Mouse (Mus musculus) heart, embryonic 11.5 days (tissue): ENCODE measurements around the gene Olfr1163. TPM values are rescaled to one million over a fixed set of nuclear protein-coding genes. Genes with fewer than 3 reads are reported as not detected.
"Not testable (repeated sequence)": the region's sequence is repeated elsewhere in the genome, so short reads cannot be mapped to it uniquely, and the experiment has no call there.

Experiments used
- ATAC-seq: fragments of 200-750 bp; cut with Nextera tagmentation; replicated peaks from 2 replicates; pipeline ENCODE4 v1.8.0; 2017; ENCODE audit warnings: moderate library complexity; ENCODE audit not compliant: insufficient number of reproducible peaks, low FRiP score, low TSS enrichment
- H3K27ac ChIP-seq: fragments of 300-500 bp; sonication (generic); 2 replicates; pipeline ENCODE4 v1.5.1; 2014; ENCODE audit warnings: mild to moderate bottlenecking, low read depth, low read length
- H3K27me3 ChIP-seq: fragments of 300-500 bp; sonication (generic); 2 replicates; pipeline ENCODE4 v1.6.1; 2014; ENCODE audit warnings: mild to moderate bottlenecking, low read length, mixed read lengths; ENCODE audit not compliant: control insufficient read depth, insufficient read depth
- H3K36me3 ChIP-seq: fragments of 300-500 bp; sonication (generic); 2 replicates; pipeline ENCODE4 v1.6.1; 2014; ENCODE audit warnings: mild to moderate bottlenecking, low read length, moderate library complexity, mixed read lengths; ENCODE audit not compliant: control insufficient read depth, insufficient read depth
- H3K4me1 ChIP-seq: fragments of 300-500 bp; sonication (generic); 2 replicates; pipeline ENCODE4 v1.6.1; 2014; ENCODE audit warnings: low read length; ENCODE audit not compliant: control insufficient read depth, insufficient read depth
- H3K4me2 ChIP-seq: fragments of 300-500 bp; sonication (generic); 2 replicates; pipeline ENCODE4 v1.6.1; 2014; ENCODE audit warnings: mild to moderate bottlenecking, moderate library complexity
- H3K4me3 ChIP-seq: fragments of 300-500 bp; sonication (generic); 2 replicates; pipeline ENCODE4 v1.5.1; 2014; ENCODE audit warnings: low read depth, low read length
- H3K9ac ChIP-seq: fragments of 300-500 bp; sonication (generic); 2 replicates; pipeline ENCODE4 v1.6.1; 2014; ENCODE audit warnings: mild to moderate bottlenecking, low read depth, low read length, moderate library complexity
- H3K9me3 ChIP-seq: fragments of 300-500 bp; sonication (generic); replicated peaks from 2 replicates; pipeline ENCODE4 v1.6.1; 2016; ENCODE audit warnings: low read length; ENCODE audit not compliant: control insufficient read depth
- WGBS: fragments of 180-500 bp; shearing (Covaris S2); extraction: QIAGEN DNeasy Blood & Tissue Kit; methylation state at CpG from one replicate; pipeline ENCODE4 v1.1.7; 2014; ENCODE audit not compliant: insufficient replicate concordance; 5-methylcytosine and 5-hydroxymethylcytosine counted together
- polyA plus RNA-seq: library from polyadenylated mRNA; unstranded; fragments of >200 nt; fragmentation: Nextera tagmentation; extraction: Ambion mirVana; gene quantifications from 2 replicates; pipeline ENCODE4 v1.2.1, GENCODE M21; 2014

Olfr1163 gene
- not detected in 2 replicates for polyA plus RNA-seq

DNA sequence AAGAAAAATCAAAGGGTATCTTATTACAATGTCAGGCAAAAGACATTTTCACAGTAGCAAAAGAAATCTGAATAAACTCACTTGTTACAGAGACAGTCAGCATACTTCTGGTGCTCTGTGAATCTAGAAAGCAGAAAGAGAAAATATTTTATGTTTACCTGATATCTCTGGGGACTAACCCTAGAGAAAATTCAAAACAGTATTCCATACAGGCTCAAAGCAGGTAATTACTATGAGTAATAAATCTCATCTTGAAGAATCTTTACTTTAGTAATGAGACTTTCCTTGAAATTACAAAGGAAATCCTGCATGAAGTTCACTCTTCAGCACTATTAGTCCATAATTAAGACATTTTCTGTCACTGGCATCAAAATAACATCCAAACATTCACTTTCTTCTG, at the start of gene Olfr1163:
Gene Olfr1163, minus strand, starts transcription at position 101 of the 400 bp plus-strand sequence.
- no peak within 1 kb of the TSS for H3K4me2 ChIP-seq
- no peak within 1 kb of the TSS for H3K27ac ChIP-seq
- no peak within 1 kb of the TSS for H3K4me3 ChIP-seq
- H3K36me3 ChIP-seq, result no peaks in the 10 kb centered on the region
- H3K9me3 ChIP-seq, result no peaks in the 10 kb centered on the region
- no peaks in the 10 kb centered on the region for H3K4me1 ChIP-seq
- no peak within 1 kb of the TSS for H3K9ac ChIP-seq
- ATAC-seq, result no peak
- H3K27me3 ChIP-seq, result no peaks in the 10 kb centered on the region

GRCm38 (mm10) chr2:88093866-88094265, 22.2 kb upstream of the Olfr1163 start, which contains the start of gene Olfr1164:
Gene Olfr1164, minus strand, starts transcription at chr2:88093966.
- Histone ChIP-seq H3K4me3 (no peak within 1 kb of the TSS), H3K9ac (no peak within 1 kb of the TSS), H3K27me3 (no peaks in the 10 kb centered on the region), H3K36me3 (no peaks in the 10 kb centered on the region), H3K27ac (no peak within 1 kb of the TSS), H3K4me2 (no peak within 1 kb of the TSS), H3K4me1 (no peaks in the 10 kb centered on the region), H3K9me3 (no peaks in the 10 kb centered on the region)
- WGBS, result 70% methylated on average over 4 of the region's 4 CpGs
- no peak for ATAC-seq

DNA sequence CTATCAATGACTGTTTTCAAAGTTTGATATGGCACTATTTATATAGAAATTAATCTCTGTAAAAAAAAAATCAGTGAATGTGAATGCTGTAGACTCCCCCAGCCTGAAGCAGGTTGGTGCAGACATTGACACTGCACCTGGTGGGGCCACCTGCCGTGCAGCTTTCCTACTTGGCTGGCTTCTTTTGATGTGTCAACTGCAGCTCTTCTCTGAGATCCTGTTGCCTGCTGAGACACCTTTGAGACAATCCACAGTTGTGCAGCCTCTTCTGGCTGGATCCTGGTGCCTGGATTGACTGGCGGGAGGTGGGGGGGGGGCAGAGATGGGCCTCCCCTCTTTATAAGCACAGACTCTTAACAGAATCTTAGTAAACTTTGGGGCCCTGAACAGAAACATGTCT, 8.0 kb downstream of the Olfr1163 start:
- Histone ChIP-seq H3K4me1 (no peaks in the 10 kb centered on the region), H3K36me3 (no peaks in the 10 kb centered on the region), H3K9me3 (no peaks in the 10 kb centered on the region), H3K27ac (no peak overlapping the region), H3K27me3 (no peaks in the 10 kb centered on the region), H3K4me2 (no peak overlapping the region), H3K4me3 (no peak overlapping the region), H3K9ac (no peak overlapping the region)
- WGBS, result 78% methylated on average over 2 of the region's 2 CpGs
- ATAC-seq, result no peak

- Histone ChIP-seq H3K27ac (no peak within 1 kb of the TSS), H3K27me3 (no peaks in the 10 kb centered on the region), H3K9ac (no peak within 1 kb of the TSS), H3K4me3 (no peak within 1 kb of the TSS), H3K36me3 (no peaks in the 10 kb centered on the region), H3K4me2 (no peak within 1 kb of the TSS), H3K4me1 (no peaks in the 10 kb centered on the region), H3K9me3 (no peaks in the 10 kb centered on the region)
- ATAC-seq, result no peak
- WGBS, result 79% methylated on average over 1 of the region's 1 CpGs
Measured at GRCm38 (mm10) chr2:88051029-88051428, 20.6 kb downstream of the Olfr1163 start, which contains the start of gene Olfr1162. Gene Olfr1162, minus strand, starts transcription at chr2:88051129.

- no peaks in the 10 kb centered on the region for H3K27me3 ChIP-seq
- ATAC-seq, result no peak
- no peak within 1 kb of the TSS for H3K9ac ChIP-seq
- no peak within 1 kb of the TSS for H3K27ac ChIP-seq
- H3K4me3 ChIP-seq, result no peak within 1 kb of the TSS
- no peaks in the 10 kb centered on the region for H3K36me3 ChIP-seq
- H3K9me3 ChIP-seq, result no peaks in the 10 kb centered on the region
- no peak within 1 kb of the TSS for H3K4me2 ChIP-seq
- no peaks in the 10 kb centered on the region for H3K4me1 ChIP-seq
Measured at GRCm38 (mm10) chr2:88037599-88037998, 34.0 kb downstream of the Olfr1163 start, which contains the start of gene Olfr73. Gene Olfr73, minus strand, starts transcription at chr2:88037699.

DNA sequence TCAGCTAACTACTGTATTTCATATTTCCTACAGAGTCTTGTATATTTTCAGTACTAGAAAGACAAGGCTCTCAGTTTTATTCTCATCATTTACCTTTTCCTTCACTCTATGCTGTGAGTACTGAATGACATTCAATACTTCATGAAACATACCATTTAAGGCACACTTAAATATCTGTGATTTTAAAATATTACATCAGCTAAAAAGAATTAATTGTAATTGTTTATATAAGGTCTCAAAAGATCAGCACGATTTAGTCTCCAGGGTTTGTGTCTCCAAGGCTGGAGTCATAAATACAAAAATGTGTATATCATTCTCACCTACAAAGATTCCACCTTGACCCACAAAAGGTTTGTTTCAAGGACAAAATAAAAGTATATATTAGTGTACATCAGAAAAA, 49.2 kb downstream of the Olfr1163 start, which contains the start of gene Olfr1161:
Gene Olfr1161, plus strand, starts transcription at position 301 of the 400 bp plus-strand sequence.
- H3K27me3 ChIP-seq, H3K9ac ChIP-seq: not testable (repeated sequence)

More for the DNA sequence above, 49.2 kb downstream of the Olfr1163 start, which contains the start of gene Olfr1161:
- 78% methylated on average over 1 of the region's 1 CpGs for WGBS
- not testable (repeated sequence) for ATAC-seq, H3K4me3 ChIP-seq, H3K4me2 ChIP-seq, H3K36me3 ChIP-seq, H3K9me3 ChIP-seq, H3K27ac ChIP-seq, H3K4me1 ChIP-seq

Other genes starting within 250 kb of the Olfr1163 start
- gene Olfr1148, start 241.3 kb downstream of the Olfr1163 start, polyA plus RNA-seq, result not detected in 2 replicates
- not detected in 2 replicates for gene Olfr1150-ps1, start 227.8 kb downstream of the Olfr1163 start, polyA plus RNA-seq
- not detected in 2 replicates for gene Olfr1151, start 216.0 kb downstream of the Olfr1163 start, polyA plus RNA-seq
- gene Olfr1152, start 205.3 kb downstream of the Olfr1163 start, polyA plus RNA-seq, result not detected in 2 replicates
- not detected in 2 replicates for gene Olfr1153, start 176.9 kb downstream of the Olfr1163 start, polyA plus RNA-seq
- not detected in 2 replicates for gene Olfr1154, start 166.7 kb downstream of the Olfr1163 start, polyA plus RNA-seq
- not detected in 2 replicates for gene Olfr1155, start 126.7 kb downstream of the Olfr1163 start, polyA plus RNA-seq
- gene Olfr1156, start 118.7 kb downstream of the Olfr1163 start, polyA plus RNA-seq, result not detected in 2 replicates
- not detected in 2 replicates for gene Olfr1157, start 103.5 kb downstream of the Olfr1163 start, polyA plus RNA-seq
- gene Olfr74, start 97.2 kb downstream of the Olfr1163 start, polyA plus RNA-seq, result not detected in 2 replicates
- not detected in 2 replicates for gene Olfr1158, start 81.7 kb downstream of the Olfr1163 start, polyA plus RNA-seq
- gene Olfr1160, start 63.6 kb downstream of the Olfr1163 start, polyA plus RNA-seq, result not detected in 2 replicates
- not detected in 2 replicates for gene Olfr1161, start 49.1 kb downstream of the Olfr1163 start, polyA plus RNA-seq
- not detected in 2 replicates for gene Olfr73, start 34.1 kb downstream of the Olfr1163 start, polyA plus RNA-seq
- not detected in 2 replicates for gene Olfr1162, start 20.7 kb downstream of the Olfr1163 start, polyA plus RNA-seq
- gene Olfr1164, start 22.1 kb upstream of the Olfr1163 start, polyA plus RNA-seq, result not detected in 2 replicates
- not detected in 2 replicates for gene Olfr1166, start 56.4 kb upstream of the Olfr1163 start, polyA plus RNA-seq
- not detected in 2 replicates for gene Olfr1167, start 83.4 kb upstream of the Olfr1163 start, polyA plus RNA-seq
- gene Olfr1168, start 110.0 kb upstream of the Olfr1163 start, polyA plus RNA-seq, result not detected in 2 replicates
- not detected in 2 replicates for gene Olfr1170, start 156.5 kb upstream of the Olfr1163 start, polyA plus RNA-seq
- not detected in 2 replicates for gene Olfr1173, start 208.0 kb upstream of the Olfr1163 start, polyA plus RNA-seq
- gene Olfr1174-ps, start 243.3 kb upstream of the Olfr1163 start, polyA plus RNA-seq, result not detected in 2 replicates